Mouse (Mus musculus) stomach, embryonic 14.5 days (tissue): Measurements from ENCODE around the gene B3gnt7. TPM values are rescaled to one million over a fixed set of nuclear protein-coding genes. Genes with fewer than 3 reads are reported as not detected.

ENCODE experiments used
- ATAC-seq: fragments of 200-750 bp; cut with Nextera tagmentation; 2 replicates; pipeline ENCODE4 v1.8.0; 2017; ENCODE audit warnings: low read depth, moderate TSS enrichment; ENCODE audit not compliant: insufficient number of reproducible peaks, insufficient read depth, low FRiP score
- H3K27ac ChIP-seq: fragments of 300-500 bp; sonication (generic); 2 replicates; pipeline ENCODE4 v1.5.1; 2014; ENCODE audit warnings: mild to moderate bottlenecking, low read length, moderate library complexity, mixed read lengths
- H3K27me3 ChIP-seq: fragments of 300-500 bp; sonication (generic); 2 replicates; pipeline ENCODE4 v1.6.1; 2014; ENCODE audit warnings: low read length, control low read depth, mixed read lengths; ENCODE audit not compliant: control insufficient read depth, insufficient read depth
- H3K36me3 ChIP-seq: fragments of 300-500 bp; sonication (generic); 2 replicates; pipeline ENCODE4 v1.6.1; 2014; ENCODE audit warnings: mild to moderate bottlenecking, control low read depth, low read length, moderate library complexity, mixed read lengths; ENCODE audit not compliant: control insufficient read depth, insufficient read depth
- H3K4me1 ChIP-seq: fragments of 300-500 bp; sonication (generic); 2 replicates; pipeline ENCODE4 v1.6.1; 2014; ENCODE audit warnings: low read length, control low read depth, mixed read lengths; ENCODE audit not compliant: control insufficient read depth, insufficient read depth
- H3K4me2 ChIP-seq: fragments of 300-500 bp; sonication (generic); replicated peaks from 2 replicates; pipeline ENCODE4 v1.6.1; 2014; ENCODE audit warnings: low read depth, low read length, control low read depth
- H3K4me3 ChIP-seq: fragments of 300-500 bp; sonication (generic); 2 replicates; pipeline ENCODE4 v1.5.1; 2014; ENCODE audit warnings: low read depth, low read length, control low read depth
- H3K9ac ChIP-seq: fragments of 300-500 bp; sonication (generic); replicated peaks from 2 replicates; pipeline ENCODE4 v1.6.1; 2014; ENCODE audit warnings: low read depth, mild to moderate bottlenecking, control low read depth, low read length, moderate library complexity, mixed read lengths
- H3K9me3 ChIP-seq: fragments of 300-500 bp; sonication (generic); 2 replicates; pipeline ENCODE4 v1.6.1; 2016; ENCODE audit warnings: low read depth, low read length, control low read depth; ENCODE audit not compliant: control insufficient read depth
- WGBS: fragments of 180-500 bp; shearing (Covaris S2); extraction: QIAGEN DNeasy Blood & Tissue Kit; methylation state at CpG from one replicate; pipeline ENCODE4 v1.1.7; 2014; 5-methylcytosine and 5-hydroxymethylcytosine counted together
- polyA plus RNA-seq: library from polyadenylated mRNA; unstranded; fragments of >200 nt; fragmentation: Nextera tagmentation; extraction: Ambion mirVana; gene quantifications from 2 replicates; pipeline ENCODE4 v1.2.1, GENCODE M21; 2014

Gene B3gnt7
- polyA plus RNA-seq, 1 experiment from 2014 or later, result 7.3 TPM

DNA sequence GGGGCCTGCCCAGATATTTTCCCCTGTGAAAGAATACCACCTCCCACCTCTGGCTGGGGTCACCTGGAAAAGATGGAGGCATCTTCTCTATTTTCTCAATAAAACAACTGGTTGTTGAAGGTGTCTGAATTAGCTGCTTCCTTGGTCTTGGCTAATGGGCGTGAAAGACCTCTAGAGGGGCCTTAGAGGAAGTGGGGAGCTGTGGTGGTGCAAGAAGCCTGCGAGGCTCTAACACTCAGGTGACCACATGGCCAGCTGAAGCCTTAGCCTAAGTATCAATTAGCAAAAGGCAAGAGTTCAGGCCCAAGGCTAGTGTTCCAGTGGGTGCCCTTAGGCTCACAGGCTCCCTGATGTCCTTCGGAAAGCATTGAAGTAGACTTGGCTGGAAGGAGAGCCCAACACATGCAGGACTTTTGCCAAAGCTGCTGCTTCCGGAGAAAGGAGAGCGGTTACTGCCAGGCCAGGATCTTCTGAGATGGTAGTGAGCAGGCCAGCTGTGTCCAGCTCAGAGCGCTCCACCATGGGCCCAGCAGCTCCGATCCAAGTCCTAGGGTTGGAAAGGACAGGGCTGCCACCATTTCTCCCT, 4.6 kb downstream of the B3gnt7 start:
- no peak for ATAC-seq
- Histone ChIP-seq H3K27me3 (peaks cover 8% of the 10 kb centered on the region; the same call in 1 of the 2 replicates), H3K9ac (no peak overlapping the region), H3K4me2 (no peak overlapping the region), H3K4me3 (no peak overlapping the region), H3K27ac (no peak overlapping the region), H3K4me1 (0 out of 2 replicates have a peak, but pooled peaks cover 7% of the 10 kb centered on the region), H3K9me3 (no peaks in the 10 kb centered on the region), H3K36me3 (no peaks in the 10 kb centered on the region)
- WGBS, result 92% methylated on average over 7 of the region's 7 CpGs

GRCm38 (mm10) chr1:86307871-86308641, 5.4 kb downstream of the B3gnt7 start:
- no peak for ATAC-seq
- Histone ChIP-seq H3K27ac (no peak overlapping the region), H3K9me3 (no peaks in the 10 kb centered on the region), H3K9ac (no peak overlapping the region), H3K4me2 (no peak overlapping the region), H3K4me3 (no peak overlapping the region), H3K4me1 (0 out of 2 replicates have a peak, but pooled peaks cover 2% of the 10 kb centered on the region), H3K36me3 (no peaks in the 10 kb centered on the region), H3K27me3 (peaks cover 8% of the 10 kb centered on the region; the same call in 1 of the 2 replicates)
- WGBS, result 43% methylated on average over 4 of the region's 4 CpGs

GRCm38 (mm10) chr1:86309270-86309833, 6.7 kb downstream of the B3gnt7 start:
- Histone ChIP-seq H3K27me3 (peaks cover 4% of the 10 kb centered on the region; the same call in 1 of the 2 replicates), H3K9me3 (no peaks in the 10 kb centered on the region), H3K4me2 (no peak overlapping the region), H3K36me3 (no peaks in the 10 kb centered on the region), H3K27ac (no peak overlapping the region), H3K9ac (no peak overlapping the region), H3K4me1 (no peaks in the 10 kb centered on the region), H3K4me3 (no peak overlapping the region)
- 84% methylated on average over 7 of the region's 7 CpGs for WGBS
- ATAC-seq, result no peak

DNA sequence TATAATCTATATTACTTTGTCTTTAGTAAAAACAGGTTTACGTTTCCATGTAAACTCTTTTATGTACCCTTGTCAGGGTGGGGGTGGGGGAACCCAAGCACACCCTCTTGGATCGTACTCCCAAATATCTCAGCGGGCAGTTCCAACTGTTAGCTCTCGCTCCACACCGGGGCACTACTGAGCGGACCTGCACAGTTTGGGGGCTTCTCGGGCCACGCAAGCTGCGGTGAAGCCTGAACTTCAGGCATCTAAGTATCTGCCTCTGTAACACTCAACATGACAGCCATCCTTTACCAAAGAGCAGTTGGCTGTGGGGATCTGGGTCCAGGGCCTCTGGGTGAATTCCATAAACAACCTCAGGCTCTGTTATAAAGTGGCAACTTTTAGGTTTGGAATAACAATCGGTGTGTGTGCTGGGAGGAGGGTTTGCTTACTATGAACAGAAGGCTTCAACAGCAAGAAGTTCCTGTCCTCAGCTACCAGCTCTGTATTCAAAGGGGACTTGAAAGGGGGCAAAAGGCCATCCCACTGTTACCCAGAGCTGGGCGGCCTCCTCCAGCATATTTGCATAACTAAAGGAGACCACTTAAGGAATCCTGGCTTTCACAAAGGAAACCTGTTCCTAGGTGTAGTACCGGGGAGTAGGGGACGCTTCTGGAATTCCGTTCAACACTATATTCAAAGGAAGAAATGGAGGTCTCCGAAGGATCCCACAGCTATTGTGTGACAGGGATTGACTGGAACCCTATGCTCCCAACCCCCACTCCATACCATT, 8.1 kb downstream of the B3gnt7 start:
- no peak overlapping the region for H3K27ac ChIP-seq

DNA sequence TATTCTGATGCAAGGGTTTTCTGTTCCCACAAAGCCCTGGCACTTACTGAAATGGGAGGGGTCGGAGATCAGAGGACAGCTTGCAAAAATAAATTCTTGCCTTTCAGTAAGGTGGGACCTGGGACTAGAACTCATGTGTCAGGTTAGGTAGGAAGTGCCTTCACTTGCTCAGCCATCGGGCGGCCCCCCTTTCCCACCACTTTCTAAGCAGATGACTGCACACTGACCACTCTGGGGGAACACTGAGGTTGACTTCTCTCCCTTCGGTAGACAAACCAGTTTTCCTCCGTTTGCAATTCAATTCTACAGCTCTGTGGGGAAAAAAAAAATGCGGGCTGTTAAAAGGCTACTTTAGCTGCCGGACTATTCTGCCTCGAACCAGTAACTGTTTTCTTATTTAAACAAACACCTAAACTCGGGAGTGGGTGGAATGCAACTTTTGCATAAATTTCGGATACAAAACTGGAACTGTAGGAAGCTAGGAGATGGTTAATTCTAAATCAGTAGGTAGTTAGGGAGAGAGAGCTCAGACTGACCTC, 8.9 kb downstream of the B3gnt7 start:
- H3K4me2 ChIP-seq, result no peak overlapping the region
- no peak overlapping the region for H3K9ac ChIP-seq
- no peaks in the 10 kb centered on the region for H3K4me1 ChIP-seq
- ATAC-seq, result no peak
- H3K27ac ChIP-seq, result no peak overlapping the region
- H3K4me3 ChIP-seq, result no peak overlapping the region
- no peaks in the 10 kb centered on the region for H3K27me3 ChIP-seq
- H3K9me3 ChIP-seq, result no peaks in the 10 kb centered on the region
- no peaks in the 10 kb centered on the region for H3K36me3 ChIP-seq
- WGBS, result 35% methylated on average over 10 of the region's 10 CpGs

More for the DNA sequence above, 8.1 kb downstream of the B3gnt7 start:
- Histone ChIP-seq H3K9me3 (no peaks in the 10 kb centered on the region), H3K9ac (no peak overlapping the region), H3K4me1 (no peaks in the 10 kb centered on the region), H3K27me3 (no peaks in the 10 kb centered on the region), H3K36me3 (no peaks in the 10 kb centered on the region), H3K4me2 (no peak overlapping the region), H3K4me3 (no peak overlapping the region)
- no peak for ATAC-seq
- WGBS, result 30% methylated on average over 15 of the region's 15 CpGs

- no peaks in the 10 kb centered on the region for H3K36me3 ChIP-seq
- no peaks in the 10 kb centered on the region for H3K9me3 ChIP-seq
- ATAC-seq, result no peak
- H3K4me2 ChIP-seq, result no peak overlapping the region
- H3K27ac ChIP-seq, result no peak overlapping the region
- H3K27me3 ChIP-seq, result no peaks in the 10 kb centered on the region
- no peaks in the 10 kb centered on the region for H3K4me1 ChIP-seq
- 67% methylated on average over 3 of the region's 3 CpGs for WGBS
- no peak overlapping the region for H3K4me3 ChIP-seq
- no peak overlapping the region for H3K9ac ChIP-seq
Measured at GRCm38 (mm10) chr1:86312269-86312668, 9.6 kb downstream of the B3gnt7 start.

DNA sequence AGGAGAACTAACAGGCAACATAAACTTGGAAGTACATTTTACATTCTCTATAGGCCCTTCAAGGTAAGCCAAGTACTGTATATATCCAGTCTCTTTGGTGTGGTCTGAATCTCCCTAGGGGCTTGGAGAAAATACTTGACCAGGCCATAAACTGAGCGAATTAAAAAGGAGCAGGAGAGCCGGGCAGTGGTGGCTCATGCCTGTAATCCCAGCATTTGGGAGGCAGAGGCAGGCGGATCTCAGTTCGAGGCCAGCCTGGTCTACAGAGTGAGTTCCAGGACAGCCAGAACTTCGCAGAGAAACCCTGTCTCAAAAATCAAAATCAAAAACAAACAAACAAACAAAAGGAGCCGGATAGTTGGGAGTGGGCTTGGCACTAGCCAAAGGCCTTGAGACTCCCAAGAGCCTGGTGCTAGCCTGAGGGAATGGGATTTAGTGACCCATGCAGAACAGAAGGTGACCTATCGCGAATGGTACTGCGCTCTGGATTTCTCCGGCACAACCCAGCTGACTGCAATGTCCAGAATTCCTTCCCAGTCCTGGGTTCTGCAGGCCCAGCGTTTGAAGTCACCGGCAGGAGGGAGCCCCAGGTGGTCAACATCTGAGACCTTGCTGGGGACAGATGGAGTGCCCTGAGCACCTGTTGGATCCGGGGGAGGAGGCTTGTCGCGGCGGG, 10.6 kb downstream of the B3gnt7 start:
- H3K27ac ChIP-seq, result no peak overlapping the region
- no peak overlapping the region for H3K4me3 ChIP-seq
- no peaks in the 10 kb centered on the region for H3K27me3 ChIP-seq
- H3K36me3 ChIP-seq, result no peaks in the 10 kb centered on the region
- H3K9ac ChIP-seq, result no peak overlapping the region
- H3K9me3 ChIP-seq, result no peaks in the 10 kb centered on the region
- ATAC-seq, result no peak
- no peaks in the 10 kb centered on the region for H3K4me1 ChIP-seq
- WGBS, result 52% methylated on average over 16 of the region's 16 CpGs
- H3K4me2 ChIP-seq, result no peak overlapping the region

DNA sequence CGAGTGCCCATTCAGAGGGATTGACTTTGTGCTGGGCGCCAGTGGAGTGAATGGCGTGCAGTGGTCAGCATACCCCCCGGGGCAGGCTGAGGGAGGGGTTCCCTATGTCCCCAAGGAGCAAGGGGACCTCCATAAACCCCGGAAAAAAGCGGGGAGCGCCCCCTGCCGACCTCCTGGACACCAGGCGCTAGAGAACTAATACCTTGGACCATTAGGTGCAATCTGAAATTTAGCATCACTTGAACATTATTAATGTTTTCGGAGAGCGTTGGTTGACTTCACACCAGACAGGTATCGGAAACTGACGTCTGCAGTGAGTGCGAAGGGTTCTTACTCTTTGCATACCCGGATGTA, 11.1 kb downstream of the B3gnt7 start:
- 26% methylated on average over 15 of the region's 15 CpGs for WGBS
- Histone ChIP-seq H3K27me3 (no peaks in the 10 kb centered on the region), H3K9ac (no peak overlapping the region), H3K4me1 (no peaks in the 10 kb centered on the region), H3K27ac (no peak overlapping the region), H3K4me2 (no peak overlapping the region), H3K36me3 (no peaks in the 10 kb centered on the region), H3K9me3 (no peaks in the 10 kb centered on the region), H3K4me3 (no peak overlapping the region)
- ATAC-seq, result no peak
